Mouse (Mus musculus): ENCODE measurements at regions not wholly inside any gene's neighbourhood (a gene's known extent, or its start where the extent isn't known, plus 50 kb on each side); places are given as distances from the start of the nearest gene placed in this dataset.

GRCm38 (mm10) chr12:10514278-10514677 lies 123.7 kb downstream of the Rdh14 start:
- Histone ChIP-seq H3K9ac (ENCODE audit: low read length) (no peak overlapping the region), H3K4me3 (ENCODE audit: low read depth, low read length) (no peak overlapping the region), H3K27me3 (ENCODE audit: control insufficient read depth, insufficient read depth, low read length) (no peaks in the 10 kb centered on the region), H3K9me3 (ENCODE audit: control insufficient read depth, low read length) (no peaks in the 10 kb centered on the region), H3K27ac (ENCODE audit: low read depth, low read length) (no peak overlapping the region), H3K4me1 (ENCODE audit: control insufficient read depth, insufficient read depth, low read length) (no peaks in the 10 kb centered on the region), H3K36me3 (ENCODE audit: control insufficient read depth, insufficient read depth, low read length) (no peaks in the 10 kb centered on the region), H3K4me2 (no peak overlapping the region)
- WGBS: 85% methylated on average over 8 of the region's 8 CpGs
- ATAC-seq (ENCODE audit: low FRiP score): no peak
- DNase-seq (ENCODE audit: low spot score, missing footprints): no peak

GRCm38 (mm10) chr12:10524509-10525286 lies 134.1 kb downstream of the Rdh14 start:
- H3K9me3 ChIP-seq (ENCODE audit: control insufficient read depth, low read length): no peaks in the 10 kb centered on the region
- no peaks in the 10 kb centered on the region for H3K36me3 ChIP-seq (ENCODE audit: control insufficient read depth, insufficient read depth, low read length)
- ATAC-seq (ENCODE audit: low FRiP score) (no peak), DNase-seq (ENCODE audit: low spot score, missing footprints) (no peak)
- H3K4me1 ChIP-seq (ENCODE audit: control insufficient read depth, insufficient read depth, low read length): no peaks in the 10 kb centered on the region
- 73% methylated on average over 7 of the region's 7 CpGs for WGBS
- H3K9ac ChIP-seq (ENCODE audit: low read length): no peak overlapping the region
- no peak overlapping the region for H3K4me2 ChIP-seq
- no peaks in the 10 kb centered on the region for H3K27me3 ChIP-seq (ENCODE audit: control insufficient read depth, insufficient read depth, low read length)
- no peak overlapping the region for H3K4me3 ChIP-seq (ENCODE audit: low read depth, low read length)
- no peak overlapping the region for H3K27ac ChIP-seq (ENCODE audit: low read depth, low read length)

- Histone ChIP-seq H3K4me3 (ENCODE audit: low read depth, low read length) (no peak overlapping the region), H3K4me1 (ENCODE audit: control insufficient read depth, insufficient read depth, low read length) (no peaks in the 10 kb centered on the region), H3K4me2 (no peak overlapping the region), H3K27ac (ENCODE audit: low read depth, low read length) (no peak overlapping the region), H3K36me3 (ENCODE audit: control insufficient read depth, insufficient read depth, low read length) (no peaks in the 10 kb centered on the region), H3K9ac (ENCODE audit: low read length) (no peak overlapping the region), H3K9me3 (ENCODE audit: control insufficient read depth, low read length) (no peaks in the 10 kb centered on the region), H3K27me3 (ENCODE audit: control insufficient read depth, insufficient read depth, low read length) (no peaks in the 10 kb centered on the region)
- ATAC-seq (ENCODE audit: low FRiP score) (no peak), DNase-seq (ENCODE audit: low spot score, missing footprints) (no peak)
- 84% methylated on average over 4 of the region's 4 CpGs for WGBS
These were observed 135.4 kb downstream of the Rdh14 start for GRCm38 (mm10) chr12:10525934-10526333.

- Histone ChIP-seq H3K4me3 (ENCODE audit: low read depth, low read length) (no peak overlapping the region), H3K9ac (ENCODE audit: low read length) (no peak overlapping the region), H3K27me3 (ENCODE audit: control insufficient read depth, insufficient read depth, low read length) (no peaks in the 10 kb centered on the region), H3K36me3 (ENCODE audit: control insufficient read depth, insufficient read depth, low read length) (no peaks in the 10 kb centered on the region), H3K9me3 (ENCODE audit: control insufficient read depth, low read length) (no peaks in the 10 kb centered on the region), H3K4me2 (no peak overlapping the region), H3K27ac (ENCODE audit: low read depth, low read length) (no peak overlapping the region), H3K4me1 (ENCODE audit: control insufficient read depth, insufficient read depth, low read length) (no peaks in the 10 kb centered on the region)
- no peak for ATAC-seq (ENCODE audit: low FRiP score)
- no peak for DNase-seq (ENCODE audit: low spot score, missing footprints)
- WGBS: 85% methylated on average over 2 of the region's 2 CpGs
These were observed 138.5 kb downstream of the Rdh14 start for GRCm38 (mm10) chr12:10529077-10529476.

GRCm38 (mm10) chr12:10530996-10531395 lies 140.4 kb downstream of the Rdh14 start:
- ATAC-seq (ENCODE audit: low FRiP score) (no peak), DNase-seq (ENCODE audit: low spot score, missing footprints) (no peak)
- WGBS: 84% methylated on average over 3 of the region's 3 CpGs
- Histone ChIP-seq H3K36me3 (ENCODE audit: control insufficient read depth, insufficient read depth, low read length) (no peaks in the 10 kb centered on the region), H3K9ac (ENCODE audit: low read length) (no peak overlapping the region), H3K4me2 (no peak overlapping the region), H3K4me1 (ENCODE audit: control insufficient read depth, insufficient read depth, low read length) (no peaks in the 10 kb centered on the region), H3K27ac (ENCODE audit: low read depth, low read length) (no peak overlapping the region), H3K4me3 (ENCODE audit: low read depth, low read length) (no peak overlapping the region), H3K27me3 (ENCODE audit: control insufficient read depth, insufficient read depth, low read length) (no peaks in the 10 kb centered on the region), H3K9me3 (ENCODE audit: control insufficient read depth, low read length) (no peaks in the 10 kb centered on the region)

GRCm38 (mm10) chr12:10533971-10534370 lies 143.4 kb downstream of the Rdh14 start:
- no peaks in the 10 kb centered on the region for H3K36me3 ChIP-seq (ENCODE audit: control insufficient read depth, insufficient read depth, low read length)
- no peak overlapping the region for H3K4me3 ChIP-seq (ENCODE audit: low read depth, low read length)
- 92% methylated on average over 6 of the region's 6 CpGs for WGBS
- H3K4me2 ChIP-seq: no peak overlapping the region
- no peaks in the 10 kb centered on the region for H3K27me3 ChIP-seq (ENCODE audit: control insufficient read depth, insufficient read depth, low read length)
- ATAC-seq (ENCODE audit: low FRiP score) (no peak), DNase-seq (ENCODE audit: low spot score, missing footprints) (no peak)
- no peak overlapping the region for H3K9ac ChIP-seq (ENCODE audit: low read length)
- no peaks in the 10 kb centered on the region for H3K9me3 ChIP-seq (ENCODE audit: control insufficient read depth, low read length)
- no peak overlapping the region for H3K27ac ChIP-seq (ENCODE audit: low read depth, low read length)
- H3K4me1 ChIP-seq (ENCODE audit: control insufficient read depth, insufficient read depth, low read length): no peaks in the 10 kb centered on the region

- Histone ChIP-seq H3K9ac (ENCODE audit: low read length) (no peak overlapping the region), H3K36me3 (ENCODE audit: control insufficient read depth, insufficient read depth, low read length) (no peaks in the 10 kb centered on the region), H3K27ac (ENCODE audit: low read depth, low read length) (no peak overlapping the region), H3K9me3 (ENCODE audit: control insufficient read depth, low read length) (no peaks in the 10 kb centered on the region), H3K4me1 (ENCODE audit: control insufficient read depth, insufficient read depth, low read length) (no peaks in the 10 kb centered on the region), H3K27me3 (ENCODE audit: control insufficient read depth, insufficient read depth, low read length) (no peaks in the 10 kb centered on the region), H3K4me2 (no peak overlapping the region), H3K4me3 (ENCODE audit: low read depth, low read length) (no peak overlapping the region)
- DNase-seq (ENCODE audit: low spot score, missing footprints) (no peak), ATAC-seq (ENCODE audit: low FRiP score) (no peak)
- WGBS: 87% methylated on average over 12 of the region's 12 CpGs
These were observed 145.7 kb downstream of the Rdh14 start for GRCm38 (mm10) chr12:10536239-10536638.

GRCm38 (mm10) chr12:10537069-10537468 lies 146.5 kb downstream of the Rdh14 start:
- Histone ChIP-seq H3K9me3 (ENCODE audit: control insufficient read depth, low read length) (no peaks in the 10 kb centered on the region), H3K4me3 (ENCODE audit: low read depth, low read length) (no peak overlapping the region), H3K4me1 (ENCODE audit: control insufficient read depth, insufficient read depth, low read length) (no peaks in the 10 kb centered on the region), H3K27me3 (ENCODE audit: control insufficient read depth, insufficient read depth, low read length) (no peaks in the 10 kb centered on the region), H3K27ac (ENCODE audit: low read depth, low read length) (no peak overlapping the region), H3K9ac (ENCODE audit: low read length) (no peak overlapping the region), H3K36me3 (ENCODE audit: control insufficient read depth, insufficient read depth, low read length) (no peaks in the 10 kb centered on the region), H3K4me2 (no peak overlapping the region)
- DNase-seq (ENCODE audit: low spot score, missing footprints): peak; percentile 97
- peak; percentile 86 for ATAC-seq (ENCODE audit: low FRiP score)
- WGBS: 0% methylated on average over 4 of the region's 4 CpGs

GRCm38 (mm10) chr12:10549481-10550201 lies 159.1 kb downstream of the Rdh14 start:
- Histone ChIP-seq H3K36me3 (ENCODE audit: control insufficient read depth, insufficient read depth, low read length) (no peaks in the 10 kb centered on the region), H3K27me3 (ENCODE audit: control insufficient read depth, insufficient read depth, low read length) (no peaks in the 10 kb centered on the region), H3K4me3 (ENCODE audit: low read depth, low read length) (no peak overlapping the region), H3K4me2 (no peak overlapping the region), H3K4me1 (ENCODE audit: control insufficient read depth, insufficient read depth, low read length) (no peaks in the 10 kb centered on the region), H3K9ac (ENCODE audit: low read length) (no peak overlapping the region), H3K9me3 (ENCODE audit: control insufficient read depth, low read length) (no peaks in the 10 kb centered on the region), H3K27ac (ENCODE audit: low read depth, low read length) (no peak overlapping the region)
- no peak for DNase-seq (ENCODE audit: low spot score, missing footprints)
- no peak for ATAC-seq (ENCODE audit: low FRiP score)
- 52% methylated on average over 1 of the region's 1 CpGs for WGBS
